Mouse (Mus musculus) testis, adult 2 months (tissue): ENCODE data around the gene Nox1. TPM values are rescaled to one million over a fixed set of nuclear protein-coding genes. Genes with fewer than 3 reads are reported as not detected.
A peak's percentile ranks its signal among the peaks of the same experiment; 100 is the strongest.

Source experiments
- H3K27ac ChIP-seq: fragments of 200-500 bp; 2 replicates; pipeline ENCODE4 v1.5.1; 2012; ENCODE audit warnings: low read depth, low read length; ENCODE audit not compliant: control insufficient read depth, insufficient read depth
- H3K27me3 ChIP-seq: fragments of 200-500 bp; 2 replicates; pipeline ENCODE4 v1.6.1; 2012; ENCODE audit warnings: mild to moderate bottlenecking, low read length, moderate library complexity; ENCODE audit not compliant: control insufficient read depth, insufficient read depth
- H3K36me3 ChIP-seq: fragments of 200-500 bp; 2 replicates; pipeline ENCODE4 v1.6.1; 2012; ENCODE audit warnings: mild to moderate bottlenecking, low read length; ENCODE audit not compliant: control insufficient read depth, insufficient read depth
- H3K4me1 ChIP-seq: fragments of 200-500 bp; 2 replicates; pipeline ENCODE4 v1.6.1; 2012; ENCODE audit warnings: low read length; ENCODE audit not compliant: control insufficient read depth, insufficient read depth
- H3K4me3 ChIP-seq: fragments of 200-500 bp; 2 replicates; pipeline ENCODE4 v1.5.1; 2012; ENCODE audit warnings: low read depth, mild to moderate bottlenecking, low read length, moderate library complexity, mixed read lengths; ENCODE audit not compliant: control insufficient read depth
- CTCF ChIP-seq: fragments of 200-500 bp; IDR thresholded peaks from 2 replicates; pipeline ENCODE4 v1.5.1; 2012; ENCODE audit warnings: low read depth, mild to moderate bottlenecking, inconsistent platforms, low read length, moderate library complexity; ENCODE audit not compliant: control insufficient read depth, insufficient read depth, insufficient replicate concordance
- POLR2A ChIP-seq: fragments of 200-500 bp; IDR thresholded peaks from 2 replicates; pipeline ENCODE4 v1.6.1; 2012; ENCODE audit warnings: low read depth, mild to moderate bottlenecking, inconsistent platforms, low read length, moderate library complexity; ENCODE audit not compliant: control insufficient read depth
- polyA plus RNA-seq: library from polyadenylated mRNA; depleted of rRNA; stranded (reverse); fragments of >200 nt; gene quantifications from 2 replicates; pipeline ENCODE4 v1.2.3, GENCODE M21; 2012; rRNA removed

The Nox1 gene
- polyA plus RNA-seq, 1 experiment, result not detected

DNA sequence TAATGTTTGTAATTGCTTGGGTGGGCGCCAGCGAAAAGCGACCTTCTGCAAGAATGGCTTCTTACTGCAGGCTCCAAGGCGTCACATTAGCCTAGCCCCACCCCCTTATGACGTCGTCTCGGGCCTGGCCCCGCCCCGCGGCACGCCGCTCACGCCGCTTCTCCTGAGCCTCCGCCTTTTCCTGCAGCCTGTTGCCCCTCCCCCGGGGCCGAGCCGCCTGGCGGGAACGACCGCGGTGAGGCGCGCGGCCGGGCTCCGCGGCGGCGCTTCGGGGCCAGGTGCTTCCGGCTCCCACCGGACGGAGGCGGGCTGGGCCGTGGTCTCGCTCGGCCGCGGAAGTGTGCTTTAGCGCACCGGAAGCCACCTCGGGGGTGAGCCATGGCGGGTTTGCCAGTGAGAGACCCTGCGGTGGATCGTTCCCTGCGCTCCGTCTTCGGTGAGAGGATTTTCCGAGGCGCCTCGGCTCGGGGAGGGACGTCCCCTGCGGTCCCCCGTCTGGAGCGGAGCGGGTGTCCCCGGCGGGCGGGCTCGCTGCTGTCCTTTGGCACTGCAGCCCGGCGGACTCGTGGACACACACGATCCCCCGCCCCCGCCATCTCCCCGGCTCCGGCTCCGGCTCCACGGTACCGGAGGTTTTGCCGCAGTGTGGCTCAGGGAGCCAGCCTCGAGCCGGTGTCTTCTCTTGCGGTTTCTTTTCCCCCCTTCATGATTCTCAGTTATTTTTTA is 162.6 kb downstream of the Nox1 start, which contains the start of gene Cstf2:
Gene Cstf2, plus strand, starts transcription at position 201 of the 726 bp plus-strand sequence.
- TF ChIP-seq CTCF (no peak), POLR2A (no peak)
- Histone ChIP-seq H3K4me1 (no peaks in the 10 kb centered on the region), H3K27ac (peak within 1 kb of the TSS; percentile 96), H3K36me3 (no peaks in the 10 kb centered on the region), H3K4me3 (peak within 1 kb of the TSS; percentile 94), H3K27me3 (no peaks in the 10 kb centered on the region)

DNA sequence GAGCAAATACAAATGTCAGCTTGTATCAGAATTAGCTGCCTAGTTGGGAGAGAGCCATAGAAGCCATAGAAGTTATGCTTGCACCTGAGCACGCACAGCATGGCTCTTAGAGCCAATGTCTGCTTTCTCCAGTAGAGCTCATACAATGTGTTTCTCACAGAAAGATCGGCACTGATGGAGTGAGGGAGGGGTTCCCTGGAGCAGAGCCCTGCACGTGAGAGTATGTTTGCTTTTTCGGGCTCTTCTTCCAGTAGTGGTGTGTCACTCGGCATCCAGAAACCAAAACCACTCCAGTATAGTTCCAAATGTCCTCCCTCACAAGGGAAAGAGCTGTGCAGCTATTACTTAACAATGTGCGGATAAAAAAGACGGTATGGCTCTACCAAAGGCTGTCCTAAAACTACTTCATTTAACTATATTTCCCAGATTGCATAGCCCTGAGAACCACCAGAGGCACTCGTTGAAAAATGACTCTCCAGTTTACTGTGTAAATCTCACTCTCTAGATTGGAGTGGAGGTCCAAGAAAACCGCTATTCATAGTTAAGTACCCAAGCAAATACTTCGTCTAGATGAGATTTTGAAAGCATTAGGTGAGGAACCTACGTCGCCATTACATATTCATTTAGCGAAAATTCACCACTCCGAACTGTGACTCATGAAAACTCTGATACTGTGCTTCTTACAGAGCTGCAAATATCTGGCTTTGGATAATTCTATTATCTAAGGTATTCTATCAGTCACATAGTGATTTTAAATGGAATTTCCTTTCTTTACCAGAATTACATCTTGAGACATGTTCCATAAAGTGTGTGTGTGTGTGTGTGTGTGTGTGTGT is 163.5 kb downstream of the Nox1 start:
- no peaks in the 10 kb centered on the region for H3K36me3 ChIP-seq
- no peaks in the 10 kb centered on the region for H3K27me3 ChIP-seq
- peak overlapping the region; percentile 56 for H3K4me3 ChIP-seq
- TF ChIP-seq POLR2A (no peak), CTCF (no peak)
- H3K27ac ChIP-seq, result no peak overlapping the region
- H3K4me1 ChIP-seq, result no peaks in the 10 kb centered on the region

GRCm38 (mm10) chrX:134056897-134057296 is 164.9 kb downstream of the Nox1 start:
- no peak overlapping the region for H3K27ac ChIP-seq
- no peak overlapping the region for H3K4me3 ChIP-seq
- no peaks in the 10 kb centered on the region for H3K4me1 ChIP-seq
- H3K36me3 ChIP-seq, result no peaks in the 10 kb centered on the region
- no peaks in the 10 kb centered on the region for H3K27me3 ChIP-seq
- TF ChIP-seq CTCF (no peak), POLR2A (no peak)

DNA sequence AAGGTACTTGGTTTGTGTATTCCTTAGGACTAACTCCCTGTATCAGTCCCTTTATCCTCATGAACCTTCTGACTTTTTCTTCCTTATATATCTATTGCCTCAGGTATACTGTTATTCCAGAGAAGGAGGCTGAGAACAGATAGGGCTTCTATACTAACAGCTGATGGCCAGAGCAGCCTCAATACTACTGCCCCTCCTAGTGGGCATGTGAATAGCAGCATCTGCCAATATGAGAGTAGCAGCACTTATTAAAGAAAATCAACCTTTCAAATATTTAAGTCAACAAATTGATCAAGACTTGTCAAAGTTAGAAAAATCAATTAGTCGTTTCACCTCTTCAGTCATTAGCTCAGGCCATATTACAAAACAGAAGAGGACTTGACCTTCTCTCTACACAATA is 172.8 kb downstream of the Nox1 start:
- Histone ChIP-seq H3K4me1 (no peaks in the 10 kb centered on the region), H3K36me3 (no peaks in the 10 kb centered on the region), H3K4me3 (no peak overlapping the region), H3K27ac (no peak overlapping the region), H3K27me3 (no peaks in the 10 kb centered on the region)
- TF ChIP-seq CTCF (no peak), POLR2A (no peak)

Other genes starting within 250 kb of the Nox1 start
- 3.5 and 5.1 TPM in 2 replicates for gene Sytl4, start 240.1 kb downstream of the Nox1 start, polyA plus RNA-seq
- gene Cstf2, start 162.8 kb downstream of the Nox1 start, polyA plus RNA-seq, result 48.5 and 49.4 TPM in 2 replicates
- 0.36 and 0.47 TPM in 2 replicates for gene Xkrx, start 59.9 kb downstream of the Nox1 start, polyA plus RNA-seq
- gene Arl13a, start 34.5 kb downstream of the Nox1 start, polyA plus RNA-seq, result 10.8 and 14.0 TPM in 2 replicates
- 1.7 and 2.4 TPM in 2 replicates for gene Trmt2b, start 55.0 kb upstream of the Nox1 start, polyA plus RNA-seq
- gene Tmem35a, start 73.3 kb upstream of the Nox1 start, polyA plus RNA-seq, result 7.0 and 13.6 TPM in 2 replicates
- gene Cenpi, start 86.1 kb upstream of the Nox1 start, polyA plus RNA-seq, result 2.3 and 3.1 TPM in 2 replicates
- gene Drp2, start 182.6 kb upstream of the Nox1 start, polyA plus RNA-seq, result 2.2 and 2.9 TPM in 2 replicates